Mouse (Mus musculus) embryonic facial prominence, embryonic 14.5 days (tissue): Measurements from ENCODE around the gene Lmna. TPM values are rescaled to one million over a fixed set of nuclear protein-coding genes. Genes with fewer than 3 reads are reported as not detected.
A peak's percentile ranks its signal among the peaks of the same experiment; 100 is the strongest.

Experiments
- ATAC-seq: fragments of 200-750 bp; cut with Nextera tagmentation; 2 replicates; pipeline ENCODE4 v1.8.0; 2017; ENCODE audit warnings: low read depth, moderate number of reproducible peaks, moderate TSS enrichment
- DNase-seq: peaks from one replicate; pipeline ENCODE4 v3.0.0-alpha.2; 2015; ENCODE audit warnings: low spot score
- H3K27ac ChIP-seq: fragments of 300-500 bp; sonication (generic); replicated peaks from 2 replicates; pipeline ENCODE4 v1.5.1; 2014; ENCODE audit warnings: low read depth, mild to moderate bottlenecking, low read length, moderate library complexity
- H3K27me3 ChIP-seq: fragments of 300-500 bp; sonication (generic); replicated peaks from 2 replicates; pipeline ENCODE4 v1.6.1; 2014; ENCODE audit warnings: low read length; ENCODE audit not compliant: control insufficient read depth, insufficient read depth
- H3K36me3 ChIP-seq: fragments of 300-500 bp; sonication (generic); 2 replicates; pipeline ENCODE4 v1.6.1; 2014; ENCODE audit warnings: low read length, mixed read lengths; ENCODE audit not compliant: control insufficient read depth, insufficient read depth
- H3K4me1 ChIP-seq: fragments of 300-500 bp; sonication (generic); 2 replicates; pipeline ENCODE4 v1.6.1; 2014; ENCODE audit warnings: antibody characterized with exemption, low read length; ENCODE audit not compliant: control insufficient read depth, insufficient read depth
- H3K4me2 ChIP-seq: fragments of 300-500 bp; sonication (generic); 2 replicates; pipeline ENCODE4 v1.6.1; 2014; ENCODE audit warnings: low read depth, mild to moderate bottlenecking, low read length, moderate library complexity, mixed read lengths
- H3K4me3 ChIP-seq: fragments of 300-500 bp; sonication (generic); 2 replicates; pipeline ENCODE4 v1.5.1; 2014; ENCODE audit warnings: low read depth, mild to moderate bottlenecking, low read length
- H3K9ac ChIP-seq: fragments of 300-500 bp; sonication (generic); 2 replicates; pipeline ENCODE4 v1.6.1; 2014; ENCODE audit warnings: low read depth, mild to moderate bottlenecking, low read length, moderate library complexity, mixed read lengths
- H3K9me3 ChIP-seq: fragments of 300-500 bp; sonication (generic); 2 replicates; pipeline ENCODE4 v1.6.1; 2016; ENCODE audit warnings: low read length; ENCODE audit not compliant: control insufficient read depth
- WGBS: fragments of 180-500 bp; shearing (Covaris S2); extraction: QIAGEN DNeasy Blood & Tissue Kit; methylation state at CpG from one replicate; pipeline ENCODE4 v1.1.7; 2014; 5-methylcytosine and 5-hydroxymethylcytosine counted together
- polyA plus RNA-seq: library from polyadenylated mRNA; unstranded; fragments of >200 nt; fragmentation: Nextera tagmentation; extraction: Ambion mirVana; gene quantifications from 2 replicates; pipeline ENCODE4 v1.2.1, GENCODE M21; 2014

The Lmna gene
- polyA plus RNA-seq, 1 experiment from 2014 or later = 482 TPM

- no peaks in the 10 kb centered on the region for H3K36me3 ChIP-seq
- peaks cover 61% of the 10 kb centered on the region for H3K4me1 ChIP-seq
- H3K4me2 ChIP-seq = peak overlapping the region; percentile 54
- peak overlapping the region; percentile 30 for H3K4me3 ChIP-seq
- peak overlapping the region; percentile 95 for H3K27ac ChIP-seq
- H3K9ac ChIP-seq = peak overlapping the region; percentile 60
- no peaks in the 10 kb centered on the region for H3K9me3 ChIP-seq
- WGBS = 47% methylated on average over 13 of the region's 13 CpGs
- DNase-seq = no peak
- no peaks in the 10 kb centered on the region for H3K27me3 ChIP-seq
- no peak for ATAC-seq
Measured at GRCm38 (mm10) chr3:88510421-88511289, 899 bp upstream of the Lmna start.

GRCm38 (mm10) chr3:88509250-88509649 lies 506 bp downstream of the Lmna start:
- peak overlapping the region; percentile 30 for H3K4me3 ChIP-seq
- H3K4me1 ChIP-seq = peaks cover 67% of the 10 kb centered on the region
- ATAC-seq (no peak), DNase-seq (no peak)
- H3K27ac ChIP-seq = peak overlapping the region; percentile 95
- peak overlapping the region; percentile 60; the same call in 1 of the 2 replicates for H3K9ac ChIP-seq
- H3K36me3 ChIP-seq = no peaks in the 10 kb centered on the region
- H3K27me3 ChIP-seq = no peaks in the 10 kb centered on the region
- H3K9me3 ChIP-seq = no peaks in the 10 kb centered on the region
- H3K4me2 ChIP-seq = peak overlapping the region; percentile 54
- 61% methylated on average over 3 of the region's 3 CpGs for WGBS

GRCm38 (mm10) chr3:88505765-88506164 lies 4.0 kb downstream of the Lmna start:
- ATAC-seq = no peak
- H3K9ac ChIP-seq = peak overlapping the region; percentile 2; the same call in 1 of the 2 replicates
- WGBS = 20% methylated on average over 7 of the region's 7 CpGs
- no peaks in the 10 kb centered on the region for H3K27me3 ChIP-seq
- peaks cover 54% of the 10 kb centered on the region for H3K4me1 ChIP-seq
- H3K4me3 ChIP-seq = no peak overlapping the region
- H3K9me3 ChIP-seq = no peaks in the 10 kb centered on the region
- H3K36me3 ChIP-seq = no peaks in the 10 kb centered on the region
- peak overlapping the region; percentile 38 for H3K4me2 ChIP-seq
- peak overlapping the region; percentile 99 for H3K27ac ChIP-seq
- DNase-seq = peak; percentile 92

- Histone ChIP-seq H3K9me3 (no peaks in the 10 kb centered on the region), H3K27ac (peak overlapping the region; percentile 99), H3K4me2 (peak overlapping the region; percentile 38), H3K4me3 (no peak overlapping the region), H3K36me3 (peaks cover under 1% of the 10 kb centered on the region; the same call in 1 of the 2 replicates), H3K9ac (no peak overlapping the region), H3K27me3 (no peaks in the 10 kb centered on the region), H3K4me1 (peaks cover 52% of the 10 kb centered on the region)
- WGBS = 29% methylated on average over 6 of the region's 6 CpGs
- DNase-seq = peak; percentile 89
- ATAC-seq = no peak
Measured at GRCm38 (mm10) chr3:88505081-88505480, 4.7 kb downstream of the Lmna start.

GRCm38 (mm10) chr3:88503881-88504746 lies 5.6 kb downstream of the Lmna start:
- DNase-seq = peak; percentile 95
- Histone ChIP-seq H3K4me2 (peak overlapping the region; percentile 84), H3K4me1 (peaks cover 49% of the 10 kb centered on the region), H3K9ac (peak overlapping the region; percentile 97; the same call in 1 of the 2 replicates), H3K27me3 (no peaks in the 10 kb centered on the region), H3K9me3 (no peaks in the 10 kb centered on the region), H3K36me3 (peaks cover 10% of the 10 kb centered on the region), H3K4me3 (peak overlapping the region; percentile 97), H3K27ac (peak overlapping the region; percentile 99)
- WGBS = 17% methylated on average over 8 of the region's 8 CpGs
- peak; percentile 60 for ATAC-seq

GRCm38 (mm10) chr3:88503505-88503863 lies 6.3 kb downstream of the Lmna start:
- 11% methylated on average over 4 of the region's 4 CpGs for WGBS
- ATAC-seq (peak; percentile 27), DNase-seq (no peak)
- Histone ChIP-seq H3K4me2 (peak overlapping the region; percentile 84), H3K4me1 (peaks cover 49% of the 10 kb centered on the region), H3K4me3 (peak overlapping the region; percentile 97), H3K9ac (peak overlapping the region; percentile 97), H3K9me3 (no peaks in the 10 kb centered on the region), H3K27ac (peak overlapping the region; percentile 99), H3K27me3 (no peaks in the 10 kb centered on the region), H3K36me3 (peaks cover 16% of the 10 kb centered on the region)

GRCm38 (mm10) chr3:88502641-88503504 lies 6.9 kb downstream of the Lmna start:
- H3K36me3 ChIP-seq = peaks cover 22% of the 10 kb centered on the region
- H3K4me3 ChIP-seq = peak overlapping the region; percentile 97
- DNase-seq (peak; percentile 98), ATAC-seq (peak; percentile 93)
- peak overlapping the region; percentile 99 for H3K27ac ChIP-seq
- no peaks in the 10 kb centered on the region for H3K9me3 ChIP-seq
- peak overlapping the region; percentile 97 for H3K9ac ChIP-seq
- H3K27me3 ChIP-seq = no peaks in the 10 kb centered on the region
- H3K4me2 ChIP-seq = peak overlapping the region; percentile 84
- peaks cover 49% of the 10 kb centered on the region for H3K4me1 ChIP-seq
- WGBS = under 1% methylated on average over 48 of the region's 55 CpGs
